Mouse (Mus musculus): ENCODE data around the gene Tshz2.

Tshz2 gene

GRCm38 (mm10) chr2:169871436-169872060 is 238.7 kb downstream of the Tshz2 start:
- DNase-seq (ENCODE audit: low spot score) = no peak

DNA sequence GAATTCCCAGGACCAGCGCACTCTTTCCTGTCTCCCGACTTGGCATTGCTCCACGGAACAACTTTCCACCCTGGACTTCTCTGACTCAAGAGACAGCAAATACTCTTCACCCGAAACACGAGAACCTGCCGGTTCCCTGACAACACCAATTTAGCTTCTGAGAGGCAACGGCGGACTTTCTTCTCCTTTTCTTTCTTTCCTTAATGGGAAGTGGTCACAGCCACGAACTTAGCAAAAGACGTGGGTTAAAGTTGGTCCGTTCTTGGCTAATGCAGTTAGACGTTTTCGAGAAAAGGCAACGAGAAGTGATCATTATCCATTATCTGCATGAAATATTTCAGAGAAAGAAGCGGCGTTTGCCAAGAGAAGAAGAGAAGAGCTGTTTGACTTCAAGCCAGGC is 240.6 kb downstream of the Tshz2 start:
- no peak for DNase-seq (ENCODE audit: low spot score)

DNA sequence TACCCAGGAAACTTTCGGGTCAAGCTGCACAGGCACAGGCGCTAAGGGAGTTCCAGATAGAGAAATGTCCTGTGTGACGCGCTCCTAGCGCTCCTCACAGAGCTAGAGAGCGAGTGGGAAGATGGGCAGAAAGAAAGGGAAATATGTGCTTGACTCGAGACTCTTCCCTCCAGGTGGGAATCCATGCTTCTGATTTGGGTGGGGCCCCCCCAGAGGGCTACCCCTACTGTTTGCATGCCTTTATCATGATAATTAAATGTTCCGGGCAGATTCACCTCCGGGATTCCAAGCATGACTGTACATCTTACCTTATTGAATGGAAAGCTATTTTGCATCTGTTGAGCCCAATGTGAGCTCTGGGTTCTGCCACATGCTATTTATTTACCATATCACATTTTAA is 255.1 kb downstream of the Tshz2 start:
- no peak for DNase-seq (ENCODE audit: low spot score)

GRCm38 (mm10) chr2:169892441-169893038 is 259.7 kb downstream of the Tshz2 start:
- DNase-seq (ENCODE audit: low spot score) = no peak

GRCm38 (mm10) chr2:169902896-169903295 is 270.1 kb downstream of the Tshz2 start:
- no peak for DNase-seq (ENCODE audit: low spot score)

GRCm38 (mm10) chr2:169906396-169906795 is 273.6 kb downstream of the Tshz2 start:
- DNase-seq (ENCODE audit: low spot score) = no peak

DNA sequence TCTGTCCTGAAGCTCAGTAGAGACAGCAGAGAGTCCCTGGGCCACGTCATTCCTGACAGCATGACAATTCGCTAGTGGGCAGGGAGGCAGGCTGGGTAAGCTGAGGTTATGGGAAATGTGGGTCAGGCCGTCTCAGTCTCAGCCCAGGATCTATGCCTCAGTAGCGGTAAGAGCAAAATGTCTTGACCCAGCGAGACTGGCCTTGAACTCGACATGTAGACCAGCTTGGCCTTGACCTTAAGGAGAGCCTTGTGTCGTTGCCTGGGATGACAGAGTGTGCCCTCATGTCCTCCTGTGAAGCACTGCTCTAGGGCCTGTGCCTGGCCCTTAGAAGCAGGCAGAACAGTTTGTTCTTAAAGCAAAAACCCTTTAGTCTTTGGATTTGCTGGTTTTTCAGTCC is 275.2 kb downstream of the Tshz2 start:
- no peak for DNase-seq (ENCODE audit: low spot score)

- no peak for DNase-seq (ENCODE audit: low spot score)
Measured at GRCm38 (mm10) chr2:169910606-169911005, 277.8 kb downstream of the Tshz2 start.

DNA sequence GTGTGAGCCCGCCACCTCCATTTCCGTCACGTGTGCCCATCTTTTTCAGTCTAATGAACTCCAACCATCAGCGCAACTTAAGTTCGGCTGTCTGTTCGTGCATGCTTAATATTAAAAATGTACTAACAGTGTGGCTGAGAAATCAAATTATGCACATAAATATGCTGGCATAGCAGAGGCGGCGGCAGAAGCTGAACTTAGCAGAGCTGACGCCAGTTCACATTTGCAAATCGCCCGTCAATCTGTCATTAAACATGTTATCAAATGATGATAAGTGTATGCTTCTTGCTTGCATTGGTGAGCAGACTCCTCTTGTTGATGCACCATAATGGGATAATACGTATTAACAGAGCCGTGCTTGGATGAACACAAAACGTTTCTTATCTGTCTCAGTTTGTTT is 280.0 kb downstream of the Tshz2 start:
- no peak for DNase-seq (ENCODE audit: low spot score)

GRCm38 (mm10) chr2:169914903-169915302 is 282.1 kb downstream of the Tshz2 start:
- DNase-seq (ENCODE audit: low spot score) = no peak

GRCm38 (mm10) chr2:169915326-169915725 is 282.5 kb downstream of the Tshz2 start:
- DNase-seq (ENCODE audit: low spot score) = no peak

DNA sequence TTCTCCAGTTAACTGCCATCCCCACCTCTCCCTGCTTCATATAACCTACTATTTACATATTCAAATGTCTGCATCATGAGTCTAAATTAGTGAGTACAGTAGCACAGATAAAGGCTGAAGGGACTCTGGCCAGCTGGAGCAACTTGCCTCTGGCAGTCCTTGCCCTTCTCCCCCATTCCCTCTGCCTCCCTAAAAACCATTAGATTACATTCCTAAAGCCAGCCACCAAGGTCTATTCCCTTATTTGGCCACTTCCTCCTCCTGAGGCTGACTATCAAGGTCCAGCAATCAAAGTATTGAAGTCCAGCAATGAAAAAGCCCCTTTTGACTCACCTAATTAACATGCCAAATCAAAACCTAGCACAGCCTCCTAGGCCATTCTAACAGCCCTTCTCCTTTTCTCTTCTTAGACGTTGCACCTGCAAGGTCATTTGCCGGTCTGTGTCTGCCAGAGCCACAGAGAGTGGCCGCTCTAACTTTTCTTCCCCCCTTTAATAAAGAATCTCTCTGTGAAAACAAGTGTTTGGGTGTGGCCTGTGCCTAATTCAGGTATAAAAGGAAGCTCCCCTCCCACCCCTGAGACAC is 286.4 kb downstream of the Tshz2 start:
- no peak for DNase-seq (ENCODE audit: low spot score)

DNA sequence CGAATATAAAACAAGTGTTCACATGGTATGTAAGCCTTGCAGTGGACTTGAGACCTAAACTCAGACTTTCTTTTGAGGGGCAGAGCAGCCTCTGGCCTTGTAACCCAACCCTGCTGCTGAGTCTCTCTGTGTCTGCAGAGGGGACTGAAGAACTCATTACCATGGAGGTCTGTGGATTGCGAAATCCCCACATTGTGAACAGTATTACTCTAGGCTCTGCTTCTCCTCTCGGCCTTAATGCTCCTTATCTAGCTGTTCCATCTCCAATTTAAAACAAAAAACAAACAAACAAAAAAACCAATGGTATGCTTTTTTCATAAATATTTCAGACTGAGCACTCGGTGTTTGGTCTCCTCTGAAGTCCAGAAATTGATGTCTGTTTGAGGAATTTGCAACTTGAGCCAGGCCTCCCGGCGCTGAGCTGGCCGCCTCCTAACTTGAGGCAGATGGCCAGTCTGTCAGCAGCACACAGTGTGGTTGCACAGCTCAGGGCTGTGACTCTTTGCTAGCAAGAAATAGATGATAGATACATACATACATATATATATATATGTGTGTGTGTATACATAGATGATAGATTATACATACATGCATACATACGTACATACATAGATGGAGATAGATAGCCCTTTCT is 291.5 kb downstream of the Tshz2 start:
- no peak for DNase-seq (ENCODE audit: low spot score)

- DNase-seq (ENCODE audit: low spot score) = no peak
Measured at GRCm38 (mm10) chr2:169925466-169925865, 292.7 kb downstream of the Tshz2 start.

DNA sequence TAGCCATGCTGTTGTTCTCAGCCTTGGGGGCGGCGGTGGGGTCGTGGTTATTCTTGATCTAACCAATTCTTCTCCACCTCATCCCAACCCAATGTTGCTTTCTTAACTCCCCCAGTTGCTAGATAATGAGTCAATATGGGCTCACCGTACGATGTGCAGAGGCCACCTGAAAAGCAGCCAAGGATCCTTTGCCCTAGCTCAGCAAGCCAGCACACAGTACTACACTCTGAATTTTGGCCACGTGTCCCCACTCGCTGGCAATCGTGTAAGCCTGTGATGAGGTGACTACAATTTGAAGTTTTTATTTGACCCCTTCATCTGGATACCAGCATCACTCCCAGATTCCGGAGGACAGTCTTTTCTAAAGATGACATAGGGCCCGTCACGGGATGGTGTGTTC is 293.2 kb downstream of the Tshz2 start:
- DNase-seq (ENCODE audit: low spot score) = no peak

DNA sequence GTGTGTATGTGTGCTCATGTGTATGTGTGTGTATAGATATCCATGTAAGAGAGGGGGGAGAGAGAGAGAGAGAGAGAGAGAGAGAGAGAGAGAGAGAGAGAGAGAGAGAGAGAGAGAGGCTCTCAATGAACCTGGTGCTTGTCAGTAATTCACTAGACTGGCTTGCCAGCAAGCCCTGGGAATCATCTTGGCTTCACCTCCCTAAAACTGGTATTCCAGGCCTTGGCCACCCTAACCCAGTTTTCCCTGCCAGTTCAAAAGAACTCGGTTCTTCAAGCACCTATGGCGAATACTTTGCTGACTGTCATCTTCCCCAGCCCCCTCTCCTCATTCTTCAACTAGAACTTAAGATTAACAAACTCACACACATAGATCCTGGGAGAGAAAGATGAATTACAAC is 294.6 kb downstream of the Tshz2 start:
- no peak for DNase-seq (ENCODE audit: low spot score)

- peak; percentile 12 for DNase-seq (ENCODE audit: low spot score)
Measured at GRCm38 (mm10) chr2:169928447-169929120, 295.8 kb downstream of the Tshz2 start.

DNA sequence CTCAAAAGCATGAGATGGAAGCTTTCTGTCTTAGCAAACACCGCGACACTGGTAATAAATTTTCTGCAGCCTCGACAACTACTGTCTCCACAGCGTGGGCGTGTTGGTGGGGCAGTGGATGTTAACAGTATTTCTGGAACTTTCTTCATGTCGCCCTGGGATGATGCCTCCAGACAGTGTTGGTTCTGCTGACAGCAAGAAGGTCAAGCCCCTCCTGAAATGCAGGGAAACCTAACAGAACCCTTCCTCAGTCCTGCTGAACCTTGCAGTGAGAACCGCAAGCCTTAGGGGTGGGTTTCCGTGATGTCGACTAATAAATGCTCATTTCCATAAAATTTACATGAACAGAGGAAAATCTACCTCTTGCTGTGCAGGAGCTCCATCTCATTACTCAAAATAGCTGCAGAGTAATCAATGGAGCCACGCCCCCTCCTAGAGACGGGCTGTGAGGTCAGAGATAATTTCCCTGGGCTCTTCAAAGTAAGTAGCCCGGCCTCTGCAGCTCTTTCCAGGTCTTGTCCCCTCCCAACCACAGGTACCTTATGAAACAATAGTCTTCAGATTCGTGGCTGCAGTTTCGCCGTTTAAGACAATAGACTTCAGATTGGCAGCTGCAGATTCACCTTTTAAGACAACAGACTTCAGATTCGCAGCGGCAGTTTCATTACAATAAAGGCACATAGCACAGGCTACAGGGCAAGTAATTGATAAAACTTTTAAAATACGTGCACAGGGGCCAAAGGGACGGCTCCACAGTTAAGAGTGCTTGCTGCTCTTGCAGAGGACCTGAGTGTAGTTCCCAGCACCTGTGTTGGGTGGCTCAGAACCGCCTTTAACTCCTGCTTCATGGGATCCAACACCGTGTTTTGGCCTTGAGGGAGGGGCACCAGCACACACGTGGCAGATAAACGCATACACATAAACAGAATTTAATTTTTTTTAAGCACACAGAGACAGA is 297.0 kb downstream of the Tshz2 start:
- DNase-seq (ENCODE audit: low spot score) = peak; percentile 21

GRCm38 (mm10) chr2:169935642-169936041 is 302.8 kb downstream of the Tshz2 start:
- DNase-seq (ENCODE audit: low spot score) = no peak

- no peak for DNase-seq (ENCODE audit: low spot score)
Measured at GRCm38 (mm10) chr2:169940297-169941142, 307.7 kb downstream of the Tshz2 start.

DNA sequence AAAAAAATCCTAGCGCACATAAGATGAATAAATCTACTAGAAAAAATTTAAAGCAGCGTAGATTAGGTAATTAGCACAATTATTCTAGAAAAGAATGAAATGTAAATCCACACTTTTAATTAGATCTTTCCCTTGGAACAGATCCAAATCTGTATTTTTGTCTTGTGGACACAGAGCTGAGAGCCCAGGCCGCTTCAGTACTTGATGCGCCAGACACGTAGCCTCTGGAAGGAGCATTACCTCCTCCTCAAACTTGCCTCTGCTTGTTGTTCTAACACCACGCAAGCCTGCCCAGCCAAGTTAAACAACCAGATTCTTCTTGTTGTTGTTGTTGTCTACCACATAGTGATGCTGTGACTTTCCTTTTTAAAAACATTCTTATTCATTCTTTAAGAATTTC is 310.9 kb downstream of the Tshz2 start:
- no peak for DNase-seq (ENCODE audit: low spot score)
